26 mouse cellular contexts compared by ENCODE assay signal in genomic region chr13:44587846-44588245, GRCm38 (mm10).
DNase-seq lines count a peak whose midpoint lies in the region; ATAC-seq lines count a peak whose summit lies in the region.
"Had no signal": no experiment of that assay in that cellular context is flagged by ENCODE, and none has a peak within 500 bp of the region (broad histone marks: within the 10 kb centered on the region; RNA-seq: fewer than 3 reads in every experiment).

No protein-coding gene starts in this region.

- peaks cover 2% of the 10 kb centered on the region; the same call in 1 of the 2 replicates for H3K4me1 ChIP-seq in forebrain, embryonic 11.5 days (replicated peaks; ENCODE audit: control insufficient read depth, insufficient read depth, low read length)
- H3K4me1 ChIP-seq: liver, embryonic 13.5 days had no signal

- WGBS in forebrain, embryonic 11.5 days, result 88% methylated on average over 4 of the region's 4 CpGs

- ATAC-seq in megakaryocyte, adult 5-6 weeks (ENCODE audit: poor library complexity, severe bottlenecking), result peak; percentile 74
- ATAC-seq in forebrain, embryonic 11.5 days (replicated peaks; ENCODE audit: low FRiP score), result no peak
- ATAC-seq: forebrain, postnatal 0 days; hindbrain, embryonic 16.5 days; Patski had no signal

- H3K27ac ChIP-seq in forebrain, embryonic 11.5 days (ENCODE audit: low read depth, low read length), result no peak overlapping the region
- H3K27ac ChIP-seq: forebrain, embryonic 10.5 days; hindbrain, embryonic 10.5 days; kidney, embryonic 15.5 days; limb, embryonic 13.5 days; liver, embryonic 13.5 days had no signal

- H3K9ac ChIP-seq in forebrain, embryonic 11.5 days (ENCODE audit: low read length), result no peak overlapping the region
- H3K9ac ChIP-seq: forebrain, postnatal 0 days; kidney, embryonic 15.5 days; limb, embryonic 13.5 days; liver, embryonic 13.5 days; lung, embryonic 14.5 days had no signal

- no peaks in the 10 kb centered on the region for H3K27me3 ChIP-seq in forebrain, embryonic 11.5 days (ENCODE audit: control insufficient read depth, insufficient read depth, low read length)
- H3K27me3 ChIP-seq: limb, embryonic 13.5 days; liver, embryonic 13.5 days; Patski had no signal

- no peaks in the 10 kb centered on the region for H3K9me3 ChIP-seq in forebrain, embryonic 11.5 days (ENCODE audit: control insufficient read depth, low read length)
- H3K9me3 ChIP-seq: forebrain, embryonic 10.5 days; G1E; hindbrain, embryonic 10.5 days; kidney, embryonic 15.5 days; limb, embryonic 13.5 days; liver, embryonic 13.5 days had no signal

- H3K4me2 ChIP-seq in forebrain, embryonic 11.5 days (ENCODE audit: low read depth, low read length, severe bottlenecking), result no peak overlapping the region
- H3K4me2 ChIP-seq: kidney, embryonic 15.5 days; limb, embryonic 13.5 days; liver, embryonic 13.5 days; lung, embryonic 14.5 days; midbrain, embryonic 11.5 days had no signal

- no peak overlapping the region for H3K4me3 ChIP-seq in forebrain, embryonic 11.5 days (ENCODE audit: low read depth, low read length)
- H3K4me3 ChIP-seq: forebrain, embryonic 10.5 days; hindbrain, embryonic 10.5 days; kidney, embryonic 15.5 days; limb, embryonic 13.5 days; liver, embryonic 13.5 days had no signal

- H3K36me3 ChIP-seq in forebrain, embryonic 11.5 days (ENCODE audit: control insufficient read depth, insufficient read depth, low read length), result no peaks in the 10 kb centered on the region
- H3K36me3 ChIP-seq: forebrain, embryonic 10.5 days; G1E; hindbrain, embryonic 10.5 days; kidney, embryonic 15.5 days; limb, embryonic 13.5 days; liver, embryonic 13.5 days had no signal

- peak; percentile 93 for DNase-seq in 416B (ENCODE audit: low read depth)
- DNase-seq in CD4-positive helper T cell, adult 2 months (ENCODE audit: low read depth, low spot score), result peak; percentile 49
- peak; percentile 43 for DNase-seq in c-Kit-positive CD71-negative TER-119-negative erythroid progenitor cells, embryonic 14.5 days (ENCODE audit: low read depth)
- no peak for DNase-seq in spleen, adult 18-20 months
- no peak for DNase-seq in spleen, postnatal 4 days (ENCODE audit: low spot score in 2 of 2)
- no peak for DNase-seq in forebrain, embryonic 11.5 days (ENCODE audit: low spot score)
- DNase-seq in frontal cortex, postnatal 10 days (ENCODE audit: low spot score in 2 of 2), result no peak
- DNase-seq: adrenal gland, adult 8-10 months; cerebellum, adult 18-20 months; cerebellum, postnatal 25 days; forebrain, postnatal 0 days; gastrocnemius, postnatal 36 days; kidney, adult 11 months; kidney, postnatal 36 days; liver, embryonic 13.5 days; lung, embryonic 14.5 days; lung, postnatal 36 days had no signal

Comparison
In these comparisons a context has a peak if more than half of its experiments do, and no peak if none do; other contexts are left out.
1. DNase-seq: peak in 416B (single experiment), CD4-positive helper T cell, adult 2 months (single experiment) and c-Kit-positive CD71-negative TER-119-negative erythroid progenitor cells, embryonic 14.5 days (single experiment); none in spleen, adult 18-20 months (0 of 2), spleen, postnatal 4 days (0 of 2), forebrain, embryonic 11.5 days (single experiment) and frontal cortex, postnatal 10 days (0 of 2).